Mouse (Mus musculus) lung, embryonic 15.5 days (tissue): ENCODE results near the gene Prorsd1. TPM values are rescaled to one million over a fixed set of nuclear protein-coding genes. Genes with fewer than 3 reads are reported as not detected.
"Not testable (repeated sequence)": the region's sequence is repeated elsewhere in the genome, so short reads cannot be mapped to it uniquely, and the experiment has no call there.

ENCODE experiments used
- ATAC-seq: fragments of 200-750 bp; cut with Nextera tagmentation; 2 replicates; pipeline ENCODE4 v1.8.0; 2017; ENCODE audit warnings: moderate number of reproducible peaks, borderline replicate concordance; ENCODE audit not compliant: low FRiP score, low TSS enrichment; ENCODE audit errors: extremely low read depth
- H3K27ac ChIP-seq: fragments of 300-500 bp; sonication (generic); 2 replicates; pipeline ENCODE4 v1.5.1; 2015; ENCODE audit warnings: moderate library complexity, mild to moderate bottlenecking, inconsistent platforms
- H3K27me3 ChIP-seq: fragments of 300-500 bp; sonication (generic); 2 replicates; pipeline ENCODE4 v1.6.1; 2015; ENCODE audit warnings: inconsistent platforms
- H3K36me3 ChIP-seq: fragments of 300-500 bp; sonication (generic); 2 replicates; pipeline ENCODE4 v1.6.1; 2015; ENCODE audit warnings: inconsistent platforms
- H3K4me1 ChIP-seq: fragments of 300-500 bp; sonication (generic); 2 replicates; pipeline ENCODE4 v1.6.1; 2015; ENCODE audit warnings: inconsistent platforms
- H3K4me2 ChIP-seq: fragments of 300-500 bp; sonication (generic); 2 replicates; pipeline ENCODE4 v1.6.1; 2015; ENCODE audit warnings: inconsistent platforms, mild to moderate bottlenecking, moderate library complexity
- H3K4me3 ChIP-seq: fragments of 300-500 bp; sonication (generic); 2 replicates; pipeline ENCODE4 v1.5.1; 2015; ENCODE audit warnings: mild to moderate bottlenecking, inconsistent platforms
- H3K9ac ChIP-seq: fragments of 300-500 bp; sonication (generic); 2 replicates; pipeline ENCODE4 v1.6.1; 2015; ENCODE audit warnings: inconsistent platforms
- H3K9me3 ChIP-seq: fragments of 300-500 bp; sonication (generic); 2 replicates; pipeline ENCODE4 v1.6.1; 2016; ENCODE audit warnings: inconsistent platforms
- WGBS: fragments of 180-500 bp; shearing (Covaris S2); methylation state at CpG from one replicate; pipeline ENCODE4 v1.1.7; 2015; 5-methylcytosine and 5-hydroxymethylcytosine counted together
- polyA plus RNA-seq: library from polyadenylated mRNA; unstranded; fragments of >200 nt; fragmentation: Nextera tagmentation; extraction: Ambion mirVana; gene quantifications from 2 replicates; pipeline ENCODE4 v1.2.1, GENCODE M21; 2015

The Prorsd1 gene
- polyA plus RNA-seq = 28.0 and 29.0 TPM in 2 replicates

DNA sequence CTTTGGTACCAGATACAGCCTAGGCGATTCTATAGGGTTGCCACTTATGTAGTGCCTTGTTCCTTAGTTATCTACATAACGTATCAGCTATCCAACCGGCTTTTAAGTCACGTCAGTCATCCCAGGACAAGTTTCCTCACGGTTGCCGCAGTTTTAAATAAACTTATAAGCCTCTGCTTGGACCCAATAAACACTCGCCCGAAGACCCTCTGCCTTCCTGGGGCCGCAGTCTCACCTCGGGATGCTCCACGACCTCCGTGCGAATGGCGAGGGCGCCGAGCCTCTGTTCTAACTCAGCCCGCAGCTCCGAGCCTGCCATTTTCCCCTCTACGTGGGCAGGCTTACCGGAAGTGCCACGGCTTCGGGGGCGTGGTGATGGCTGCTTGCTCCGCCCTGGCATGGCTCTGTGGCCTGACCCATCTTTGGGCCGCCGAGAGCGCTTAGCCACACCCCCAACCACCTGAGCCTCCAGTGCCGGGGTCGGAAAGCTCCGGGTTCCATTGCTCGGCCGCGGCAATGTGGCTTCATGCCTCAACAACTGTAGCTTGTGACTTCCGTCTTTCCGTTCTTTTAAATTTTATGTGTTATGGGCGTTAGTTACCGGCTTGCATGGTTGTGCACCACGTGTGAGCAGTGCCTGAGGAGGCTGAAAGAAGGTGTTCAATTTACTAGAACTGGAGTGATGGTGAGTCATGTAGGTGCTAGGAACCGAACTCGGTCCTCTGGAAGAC is at the start of gene Prorsd1:
Gene Prorsd1, minus strand, starts transcription at position 352 of the 731 bp plus-strand sequence.
- ATAC-seq = peak; percentile 99
- peak within 1 kb of the TSS; percentile 67 for H3K9ac ChIP-seq
- peak within 1 kb of the TSS; percentile 81 for H3K27ac ChIP-seq
- 2% methylated on average over 40 of the region's 40 CpGs for WGBS
- peaks cover 5% of the 10 kb centered on the region; the same call in 1 of the 2 replicates for H3K4me1 ChIP-seq
- H3K36me3 ChIP-seq = no peaks in the 10 kb centered on the region; the same call in 1 of the 2 replicates
- H3K4me3 ChIP-seq = peak within 1 kb of the TSS; percentile 73
- H3K27me3 ChIP-seq = no peaks in the 10 kb centered on the region
- no peaks in the 10 kb centered on the region for H3K9me3 ChIP-seq
- H3K4me2 ChIP-seq = peak within 1 kb of the TSS; percentile 76

DNA sequence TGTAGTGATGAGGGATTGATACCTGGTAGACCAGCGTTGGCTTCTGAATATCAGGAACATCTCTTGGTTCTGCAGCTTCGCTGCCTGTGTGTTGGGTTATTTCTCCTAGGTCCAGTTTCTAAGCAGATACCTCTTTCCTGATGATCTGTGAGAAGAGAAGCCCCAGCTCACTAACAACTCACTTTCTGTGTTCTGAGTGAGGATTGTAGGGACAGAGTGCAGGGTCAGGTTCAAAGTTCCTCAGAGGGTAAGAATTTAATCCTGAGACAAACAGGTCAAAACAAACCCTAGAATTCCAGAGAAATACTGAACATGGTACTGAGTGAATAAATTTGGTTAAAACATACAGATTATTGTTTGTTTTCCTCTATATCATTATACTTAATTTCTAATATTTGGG is 48.6 kb upstream of the Prorsd1 start:
- no peaks in the 10 kb centered on the region for H3K9me3 ChIP-seq
- no peak for ATAC-seq
- WGBS = 77% methylated on average over 2 of the region's 2 CpGs
- H3K4me2 ChIP-seq = no peak overlapping the region
- H3K9ac ChIP-seq = no peak overlapping the region
- no peaks in the 10 kb centered on the region for H3K36me3 ChIP-seq
- H3K4me1 ChIP-seq = no peaks in the 10 kb centered on the region
- no peak overlapping the region for H3K27ac ChIP-seq
- H3K4me3 ChIP-seq = no peak overlapping the region
- H3K27me3 ChIP-seq = no peaks in the 10 kb centered on the region

DNA sequence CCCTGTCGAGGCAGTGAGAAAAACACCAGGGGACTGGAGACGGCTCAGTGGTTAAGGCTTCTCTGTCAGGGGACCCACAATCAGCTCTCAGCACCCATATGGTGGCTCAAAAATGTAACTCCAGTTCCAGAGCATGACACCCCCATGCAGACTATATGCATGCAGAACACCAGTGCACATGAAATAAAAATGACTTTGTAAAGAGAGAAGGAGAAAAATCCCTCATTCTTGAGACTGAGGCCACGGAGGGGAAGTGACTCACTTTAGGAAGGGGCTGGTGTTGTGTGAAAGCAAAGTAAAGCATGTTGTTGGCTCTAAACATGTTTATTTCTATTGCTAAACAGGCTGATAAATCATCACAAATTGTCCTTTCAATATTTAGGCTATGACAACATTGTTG is 46.2 kb upstream of the Prorsd1 start:
- H3K27me3 ChIP-seq = no peaks in the 10 kb centered on the region
- WGBS = 85% methylated on average over 3 of the region's 3 CpGs

DNA sequence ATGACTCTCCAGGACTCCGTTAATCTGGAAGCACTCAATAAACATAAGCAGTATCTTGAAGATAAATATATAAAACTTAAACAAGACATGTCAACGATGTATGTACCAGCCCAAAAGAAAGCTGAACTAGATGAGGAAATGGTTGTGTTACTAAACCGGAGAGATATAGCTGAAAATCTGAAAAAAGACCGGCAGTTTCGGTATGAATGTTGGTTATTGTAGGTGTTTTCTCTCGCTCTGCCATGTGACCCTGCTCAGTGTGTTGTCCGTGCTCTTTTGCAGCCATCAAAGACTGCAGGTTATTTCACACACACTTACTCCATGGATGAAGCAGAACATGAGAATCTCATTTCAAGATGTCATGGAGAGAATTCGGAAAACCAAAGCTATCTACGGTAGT is 45.6 kb upstream of the Prorsd1 start:
- H3K27ac ChIP-seq = no peak overlapping the region
- no peak overlapping the region for H3K9ac ChIP-seq
- ATAC-seq = no peak
- no peaks in the 10 kb centered on the region for H3K27me3 ChIP-seq
- no peaks in the 10 kb centered on the region for H3K4me1 ChIP-seq
- H3K9me3 ChIP-seq = no peaks in the 10 kb centered on the region
- WGBS = 76% methylated on average over 9 of the region's 9 CpGs
- H3K36me3 ChIP-seq = no peaks in the 10 kb centered on the region
- H3K4me3 ChIP-seq = no peak overlapping the region
- no peak overlapping the region for H3K4me2 ChIP-seq

More for the DNA sequence above, 46.2 kb upstream of the Prorsd1 start:
- ATAC-seq = no peak
- H3K36me3 ChIP-seq = no peaks in the 10 kb centered on the region
- no peaks in the 10 kb centered on the region for H3K9me3 ChIP-seq
- H3K27ac ChIP-seq = no peak overlapping the region
- H3K4me1 ChIP-seq = no peaks in the 10 kb centered on the region
- H3K4me2 ChIP-seq = no peak overlapping the region
- no peak overlapping the region for H3K9ac ChIP-seq
- H3K4me3 ChIP-seq = no peak overlapping the region

DNA sequence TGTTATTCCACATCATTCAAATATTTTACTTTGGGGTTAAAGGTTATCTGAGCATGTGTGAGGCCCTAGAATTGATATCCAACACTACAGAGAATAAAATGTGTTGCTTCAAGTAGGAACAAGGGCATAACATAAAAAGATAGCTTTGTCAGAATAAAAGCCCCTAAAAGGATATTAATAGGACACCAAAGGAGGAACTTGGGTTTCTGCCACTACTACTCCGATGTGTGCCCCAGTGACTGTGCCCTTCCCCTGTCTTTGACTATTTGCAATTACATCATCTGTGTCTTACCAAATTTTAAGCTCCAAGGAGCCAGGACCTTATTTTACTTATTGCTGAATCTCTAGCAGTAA is 34.6 kb upstream of the Prorsd1 start:
- Histone ChIP-seq H3K9me3 (no peaks in the 10 kb centered on the region), H3K9ac (no peak overlapping the region), H3K36me3 (peaks cover 21% of the 10 kb centered on the region), H3K4me2 (no peak overlapping the region), H3K27ac (no peak overlapping the region), H3K27me3 (no peaks in the 10 kb centered on the region), H3K4me1 (peaks cover 12% of the 10 kb centered on the region), H3K4me3 (no peak overlapping the region)
- WGBS = 58% methylated on average over 1 of the region's 1 CpGs
- ATAC-seq = no peak

DNA sequence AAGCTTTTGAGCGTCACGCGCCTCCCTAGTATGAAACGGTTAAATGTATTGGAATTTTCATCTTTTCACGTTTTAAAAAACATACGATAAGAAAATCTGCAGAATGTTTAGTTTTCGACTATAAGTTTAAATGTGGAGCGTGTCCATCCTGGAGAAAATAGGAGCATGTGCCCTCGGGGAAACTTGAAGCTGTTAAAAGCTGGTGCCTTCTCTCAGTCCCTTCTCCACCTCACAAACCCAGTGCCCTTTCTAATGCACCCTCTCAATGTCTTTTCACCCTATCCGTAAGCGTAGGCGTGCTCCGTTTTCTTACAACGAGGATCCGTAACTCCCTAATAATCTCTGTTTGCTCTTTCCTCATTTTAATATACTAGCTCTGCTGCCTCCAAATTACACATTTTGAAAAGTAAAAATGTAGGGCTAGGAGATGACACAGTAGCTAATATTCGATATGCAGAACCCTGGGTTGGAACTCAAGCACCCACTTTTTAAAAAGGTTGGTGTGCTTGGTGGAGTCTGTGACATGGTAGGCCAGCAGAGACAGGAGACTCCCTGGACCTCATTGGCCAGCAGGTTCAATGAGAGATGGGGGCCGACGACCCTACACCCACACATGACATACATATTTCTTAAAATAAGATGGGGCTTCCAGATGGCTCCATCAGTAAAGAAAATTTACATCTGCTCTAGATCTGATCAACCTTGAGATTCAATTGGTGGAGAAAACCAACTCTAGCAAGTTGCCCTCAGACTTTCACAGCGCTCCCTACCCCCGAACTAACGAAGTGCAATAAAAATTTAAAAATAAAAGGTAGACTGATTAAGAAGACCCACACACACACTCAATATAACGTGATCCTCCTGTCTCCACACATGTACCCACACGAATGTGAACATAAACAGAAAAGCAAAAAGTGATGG is 33.9 kb upstream of the Prorsd1 start:
- no peak for ATAC-seq
- no peak overlapping the region for H3K27ac ChIP-seq
- H3K27me3 ChIP-seq = no peaks in the 10 kb centered on the region
- peaks cover 27% of the 10 kb centered on the region for H3K36me3 ChIP-seq
- 19% methylated on average over 23 of the region's 23 CpGs for WGBS
- H3K4me3 ChIP-seq = peak overlapping the region; percentile 75
- peaks cover 12% of the 10 kb centered on the region for H3K4me1 ChIP-seq
- H3K9ac ChIP-seq = peak overlapping the region; percentile 63
- H3K9me3 ChIP-seq = no peaks in the 10 kb centered on the region
- H3K4me2 ChIP-seq = peak overlapping the region; percentile 74

DNA sequence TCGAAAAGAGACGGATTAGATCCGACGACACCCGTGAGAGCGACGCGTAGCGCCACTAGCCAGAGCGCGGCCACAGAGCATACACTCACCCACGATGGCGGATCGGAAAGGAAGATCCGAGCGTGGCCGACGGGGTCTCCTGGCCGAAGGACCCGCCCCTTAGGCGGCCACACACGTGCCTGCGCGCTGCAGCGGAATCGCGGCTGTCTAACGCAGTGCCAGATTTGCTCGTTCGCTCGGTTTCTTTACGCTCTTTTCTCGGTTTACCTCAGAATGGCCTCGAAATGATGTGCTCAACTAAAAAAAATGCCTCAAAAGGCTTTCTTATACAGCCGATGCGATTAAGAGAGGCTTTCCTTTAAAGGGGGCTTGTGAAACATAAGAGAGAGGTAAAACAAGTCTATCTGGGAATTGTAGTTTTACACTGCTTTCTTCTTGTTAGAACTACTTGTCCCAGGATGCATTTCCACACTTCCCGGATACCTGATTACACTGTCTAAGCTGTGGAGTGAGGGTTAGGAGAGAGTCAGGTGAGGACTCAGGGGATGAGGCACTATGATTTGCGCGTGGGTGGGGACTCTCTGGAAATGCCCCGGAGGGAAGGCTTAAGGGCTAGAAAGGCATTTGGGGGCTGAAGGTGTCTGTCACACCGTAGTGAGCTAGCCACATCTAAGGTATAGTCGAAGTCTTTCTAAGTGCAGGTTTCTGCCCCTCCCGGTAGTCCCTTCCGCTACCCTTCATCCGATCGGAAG is 33.1 kb upstream of the Prorsd1 start, which contains the start of the genes Clhc1 and Rps27a:
Gene Clhc1, plus strand, starts transcription at position 199 of the 752 bp plus-strand sequence.
Gene Rps27a, minus strand, starts transcription at position 358 of the 752 bp plus-strand sequence.
- Histone ChIP-seq H3K9me3 (no peaks in the 10 kb centered on the region), H3K4me2 (peak within 1 kb of the TSS; percentile 74), H3K4me3 (peak within 1 kb of the TSS; percentile 75), H3K9ac (peak within 1 kb of the TSS; percentile 63), H3K36me3 (peaks cover 31% of the 10 kb centered on the region), H3K27me3 (no peaks in the 10 kb centered on the region), H3K4me1 (peaks cover 12% of the 10 kb centered on the region), H3K27ac (peak within 1 kb of the TSS; percentile 88)
- ATAC-seq = peak; percentile 96
- under 1% methylated on average over 46 of the region's 46 CpGs for WGBS

DNA sequence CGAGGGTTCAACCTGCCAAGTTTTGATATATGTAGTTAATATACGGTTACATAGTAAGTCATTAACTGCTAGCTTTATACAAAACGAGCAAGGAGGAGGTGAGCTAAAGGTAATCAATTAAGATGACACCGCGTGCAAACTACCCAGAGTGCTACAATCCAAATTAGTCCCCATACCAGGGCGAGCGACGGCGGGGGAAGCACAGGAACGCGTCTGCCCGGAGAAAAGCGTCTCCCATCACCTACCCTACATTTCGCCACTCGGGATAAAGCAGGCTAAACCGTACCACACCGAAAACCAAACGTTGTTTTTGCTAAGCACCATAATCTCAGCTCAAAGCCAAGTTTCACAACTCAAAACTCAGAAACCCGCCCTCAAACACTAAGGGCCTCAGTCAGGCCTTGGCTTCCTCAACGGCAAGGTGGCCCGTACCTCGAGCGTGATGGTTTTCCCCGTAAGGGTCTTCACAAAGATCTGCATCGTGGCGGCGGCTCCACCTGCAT is 32.5 kb upstream of the Prorsd1 start:
- WGBS = under 1% methylated on average over 27 of the region's 27 CpGs
- Histone ChIP-seq H3K9me3 (no peaks in the 10 kb centered on the region), H3K4me3 (peak overlapping the region; percentile 75), H3K9ac (peak overlapping the region; percentile 63), H3K4me1 (peaks cover 12% of the 10 kb centered on the region), H3K4me2 (peak overlapping the region; percentile 74), H3K27me3 (no peaks in the 10 kb centered on the region), H3K27ac (peak overlapping the region; percentile 88), H3K36me3 (peaks cover 31% of the 10 kb centered on the region)
- no peak for ATAC-seq

DNA sequence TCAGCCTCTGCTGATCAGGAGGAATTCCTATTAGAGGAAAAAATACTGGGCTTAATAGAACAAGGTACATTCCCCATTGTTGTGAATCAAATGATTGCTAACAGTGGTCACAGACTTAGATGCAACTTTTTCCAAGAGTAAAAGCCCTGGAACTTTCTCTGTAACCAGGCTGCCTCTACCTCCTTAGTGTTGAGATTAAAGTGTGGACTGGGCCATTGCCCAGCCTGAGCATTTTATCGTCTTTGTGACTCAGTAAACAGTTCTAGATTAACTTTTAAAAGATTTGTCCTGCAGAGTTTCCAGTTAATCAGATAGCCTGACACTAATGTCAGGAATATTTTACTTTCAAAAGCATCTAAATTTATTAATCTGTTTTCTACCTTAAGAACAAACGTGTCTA is 31.9 kb upstream of the Prorsd1 start:
- WGBS = 10% methylated on average over 2 of the region's 2 CpGs
- H3K9ac ChIP-seq = peak overlapping the region; percentile 63
- H3K4me3 ChIP-seq = peak overlapping the region; percentile 75
- H3K27ac ChIP-seq = 0 out of 2 replicates have a peak overlapping the region, but pooled peaks have one; percentile 88
- no peaks in the 10 kb centered on the region for H3K27me3 ChIP-seq
- peak overlapping the region; percentile 74 for H3K4me2 ChIP-seq
- no peaks in the 10 kb centered on the region for H3K9me3 ChIP-seq
- no peak for ATAC-seq
- H3K4me1 ChIP-seq = peaks cover 12% of the 10 kb centered on the region
- H3K36me3 ChIP-seq = peaks cover 34% of the 10 kb centered on the region

DNA sequence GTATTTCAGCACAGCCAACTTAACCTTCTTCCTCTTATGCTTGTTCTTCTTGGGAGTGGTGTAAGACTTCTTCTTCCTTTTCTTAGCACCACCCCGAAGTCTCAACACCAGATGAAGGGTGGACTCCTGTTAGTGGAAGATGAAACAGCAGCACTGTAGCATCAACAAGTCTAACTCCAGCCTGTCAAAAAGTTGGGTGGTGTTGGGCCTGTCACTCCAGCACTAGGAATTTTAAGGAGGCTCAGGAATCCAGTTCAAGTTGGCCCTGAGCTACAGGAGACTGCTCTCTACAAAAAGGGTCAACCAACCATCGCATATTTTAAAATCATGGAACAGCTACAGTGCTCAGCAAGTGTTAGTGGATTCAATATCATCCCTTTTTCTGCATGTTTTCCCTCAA is 31.5 kb upstream of the Prorsd1 start:
- Histone ChIP-seq H3K4me2 (peak overlapping the region; percentile 74), H3K4me1 (peaks cover 12% of the 10 kb centered on the region), H3K36me3 (peaks cover 37% of the 10 kb centered on the region), H3K4me3 (peak overlapping the region; percentile 75), H3K9ac (peak overlapping the region; percentile 63)
- H3K9me3 ChIP-seq, H3K27ac ChIP-seq, ATAC-seq, H3K27me3 ChIP-seq: not testable (repeated sequence)
- WGBS = 96% methylated on average over 2 of the region's 2 CpGs

DNA sequence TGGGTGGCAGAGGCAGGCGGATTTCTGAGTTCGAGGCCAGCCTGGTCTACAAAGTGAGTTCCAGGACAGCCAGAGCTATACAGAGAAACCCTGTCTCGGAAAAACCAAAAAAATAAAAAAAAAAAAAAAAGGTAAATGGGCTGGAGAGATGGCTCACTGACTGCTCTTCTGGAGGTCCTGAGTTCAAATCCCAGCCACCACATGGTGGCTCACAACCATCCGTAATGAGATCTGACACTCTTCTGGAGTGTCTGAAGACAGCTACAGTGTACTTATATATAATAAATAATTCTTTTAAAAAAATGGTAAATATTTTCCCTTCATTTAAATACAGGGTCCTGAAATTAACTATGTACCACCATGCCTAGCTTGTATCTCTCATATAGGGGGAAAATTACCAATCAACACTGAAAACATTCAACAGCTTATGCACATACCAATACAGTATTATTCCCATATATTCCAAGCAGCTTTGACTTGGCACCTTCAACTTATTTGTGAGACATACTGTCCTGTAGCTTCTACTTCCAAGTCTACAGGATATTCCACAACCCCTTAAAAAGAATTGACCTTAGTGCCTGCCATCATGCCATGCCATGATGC is 30.4 kb upstream of the Prorsd1 start:
- not testable (repeated sequence) for H3K27me3 ChIP-seq, H3K9ac ChIP-seq, H3K4me2 ChIP-seq, H3K4me3 ChIP-seq, H3K27ac ChIP-seq, ATAC-seq, H3K9me3 ChIP-seq
- Histone ChIP-seq H3K36me3 (peaks cover 40% of the 10 kb centered on the region), H3K4me1 (peaks cover 12% of the 10 kb centered on the region)
- WGBS = 88% methylated on average over 4 of the region's 4 CpGs
